Mouse (Mus musculus): Measurements from ENCODE around the gene Mgat5. TPM values are rescaled to one million over a fixed set of nuclear protein-coding genes. Genes with fewer than 3 reads are reported as not detected.
A peak's percentile ranks its signal among the peaks of the same experiment; 100 is the strongest.

Mgat5 gene
- polyA plus RNA-seq, 1 experiment = 30.5 TPM

DNA sequence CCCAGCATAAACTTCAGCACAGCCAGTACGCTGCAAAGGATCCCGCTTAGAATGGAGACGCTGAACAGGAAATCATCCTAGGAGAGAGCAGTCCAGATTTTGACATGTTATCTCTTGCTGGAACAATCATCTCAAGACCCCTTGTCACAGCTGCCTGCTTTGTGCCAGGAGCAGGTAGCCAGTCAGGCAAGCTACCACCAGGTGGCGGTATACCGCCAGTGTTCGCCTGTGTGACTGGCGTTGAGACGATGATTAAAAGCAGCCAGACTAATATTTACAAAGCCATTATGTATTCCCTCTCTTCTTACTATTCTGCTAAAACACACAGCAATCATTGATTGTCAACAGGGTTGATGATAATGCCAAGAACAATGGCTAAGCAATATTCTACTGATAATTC lies 295.4 kb downstream of the Mgat5 start:
- peak; percentile 83 to 88 for DNase-seq
- H3K27ac ChIP-seq (ENCODE audit: insufficient read depth, low read length) = no peak overlapping the region
- no peaks in the 10 kb centered on the region for H3K27me3 ChIP-seq (ENCODE audit: control insufficient read depth, insufficient read depth, low read length)
- no peak overlapping the region for H3K4me3 ChIP-seq (replicated peaks; ENCODE audit: insufficient read depth, low read depth, low read length)
- WGBS = 14% methylated on average over 8 of the region's 8 CpGs
- H3K4me1 ChIP-seq (ENCODE audit: control insufficient read depth, insufficient read depth, low read length) = peaks cover 6% of the 10 kb centered on the region; the same call in 1 of the 2 replicates
- TF ChIP-seq POLR2A (IDR thresholded peaks at IDR 0.05; ENCODE audit: borderline replicate concordance, insufficient read depth, low read length) (no peak), CTCF (IDR thresholded peaks at IDR 0.05; ENCODE audit: borderline replicate concordance, insufficient read depth, low read depth, low read length) (peak; percentile 97)

DNA sequence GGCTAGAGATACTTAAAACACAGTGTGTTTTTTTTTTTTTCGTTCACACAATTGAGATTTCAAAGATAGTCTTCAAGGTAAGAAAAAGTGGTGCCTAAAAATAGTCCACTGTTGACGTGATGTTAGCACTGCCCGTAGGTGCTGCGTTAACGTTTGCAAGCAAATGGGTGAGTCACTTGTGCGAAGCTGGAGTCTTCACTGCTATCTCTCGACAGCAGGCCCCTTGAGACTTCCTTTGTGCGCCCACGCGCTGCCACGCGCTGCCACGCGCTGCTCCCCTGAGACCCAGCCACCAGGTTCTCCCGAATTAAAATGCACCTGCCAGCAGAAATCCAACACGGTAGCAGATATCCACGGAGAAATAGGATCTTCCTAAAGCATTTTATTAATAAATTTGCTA lies 295.9 kb downstream of the Mgat5 start:
- WGBS = 65% methylated on average over 17 of the region's 17 CpGs
- DNase-seq = peak in 1 of 2 experiments; percentile 34
- Histone ChIP-seq H3K27me3 (ENCODE audit: control insufficient read depth, insufficient read depth, low read length) (no peaks in the 10 kb centered on the region), H3K27ac (ENCODE audit: insufficient read depth, low read length) (no peak overlapping the region), H3K4me3 (replicated peaks; ENCODE audit: insufficient read depth, low read depth, low read length) (no peak overlapping the region), H3K4me1 (ENCODE audit: control insufficient read depth, insufficient read depth, low read length) (peaks cover 6% of the 10 kb centered on the region)
- TF ChIP-seq CTCF (IDR thresholded peaks at IDR 0.05; ENCODE audit: borderline replicate concordance, insufficient read depth, low read depth, low read length) = no peak
- TF ChIP-seq POLR2A (IDR thresholded peaks at IDR 0.05; ENCODE audit: borderline replicate concordance, insufficient read depth, low read length) = no peak

DNA sequence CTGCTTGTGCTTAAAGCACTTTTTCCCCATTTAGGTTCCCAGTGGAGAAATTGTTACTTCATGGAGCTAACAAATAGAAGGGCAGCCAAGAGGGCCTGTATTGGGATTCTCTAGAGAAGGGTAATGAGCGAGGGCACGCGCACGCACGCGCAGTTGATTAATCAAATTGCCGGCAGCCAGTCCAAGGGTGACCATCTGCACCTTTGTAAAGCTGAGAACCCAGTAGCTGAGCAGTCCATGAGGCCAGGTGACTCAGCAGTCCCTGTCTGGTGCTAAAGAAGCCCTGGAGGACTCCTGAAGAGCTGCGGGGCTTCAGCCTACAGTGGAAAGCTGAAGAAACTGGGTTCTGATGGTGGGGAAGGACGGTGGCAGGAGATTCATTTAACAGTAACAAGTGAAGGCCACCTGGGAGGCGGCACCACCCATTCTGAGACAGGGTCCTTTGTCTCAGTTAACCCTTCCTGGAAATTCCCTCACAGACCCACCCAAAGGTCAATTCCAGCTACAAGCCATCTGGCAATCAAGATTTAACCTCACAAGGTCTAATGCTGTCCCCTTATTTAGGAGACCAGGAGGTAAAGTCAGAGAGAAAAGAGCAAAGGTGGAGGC lies 302.3 kb downstream of the Mgat5 start:
- DNase-seq = peak; percentile 77 to 87
- Histone ChIP-seq H3K27me3 (ENCODE audit: control insufficient read depth, insufficient read depth, low read length) (no peaks in the 10 kb centered on the region), H3K4me1 (ENCODE audit: control insufficient read depth, insufficient read depth, low read length) (peaks cover 35% of the 10 kb centered on the region), H3K4me3 (replicated peaks; ENCODE audit: insufficient read depth, low read depth, low read length) (no peak overlapping the region), H3K27ac (ENCODE audit: insufficient read depth, low read length) (peak overlapping the region; percentile 44)
- no peak for TF ChIP-seq CTCF (IDR thresholded peaks at IDR 0.05; ENCODE audit: borderline replicate concordance, insufficient read depth, low read depth, low read length)
- no peak for TF ChIP-seq POLR2A (IDR thresholded peaks at IDR 0.05; ENCODE audit: borderline replicate concordance, insufficient read depth, low read length)
- 22% methylated on average over 10 of the region's 10 CpGs for WGBS

DNA sequence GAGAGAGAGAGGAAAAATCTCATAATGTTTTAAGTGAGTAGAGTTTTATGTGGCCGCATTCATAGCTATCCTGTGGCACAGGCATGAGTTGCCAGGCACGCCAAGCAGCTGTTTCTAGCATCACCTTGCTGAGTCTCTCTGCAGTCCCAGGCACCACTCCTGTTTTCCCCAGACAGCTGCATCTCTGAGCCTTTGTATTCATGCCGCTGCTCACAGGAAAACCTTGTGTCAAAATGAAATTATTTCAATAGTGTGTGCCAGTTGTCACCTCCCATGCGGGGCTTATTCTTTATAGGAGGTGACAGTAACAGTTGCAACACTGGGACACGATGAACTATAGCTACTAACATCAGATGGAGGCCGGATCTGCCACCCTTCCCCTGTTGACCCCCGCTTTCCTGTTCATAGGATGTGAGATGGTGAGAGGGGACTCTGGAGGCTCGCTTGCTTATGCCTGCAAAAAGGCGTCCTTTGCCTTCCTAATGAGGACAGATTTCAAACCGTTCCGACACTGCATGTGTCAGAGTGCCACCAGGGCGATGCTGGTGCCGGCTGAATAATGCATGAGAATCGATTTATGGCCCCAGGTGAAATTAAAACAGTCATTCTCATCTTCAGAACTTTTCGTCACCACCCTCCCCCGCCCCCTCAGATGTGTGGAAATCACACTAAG lies 303.4 kb downstream of the Mgat5 start:
- TF ChIP-seq POLR2A (IDR thresholded peaks at IDR 0.05; ENCODE audit: borderline replicate concordance, insufficient read depth, low read length) (no peak), CTCF (IDR thresholded peaks at IDR 0.05; ENCODE audit: borderline replicate concordance, insufficient read depth, low read depth, low read length) (no peak)
- H3K4me3 ChIP-seq (replicated peaks; ENCODE audit: insufficient read depth, low read depth, low read length) = no peak overlapping the region
- peaks cover 40% of the 10 kb centered on the region for H3K4me1 ChIP-seq (ENCODE audit: control insufficient read depth, insufficient read depth, low read length)
- WGBS = 57% methylated on average over 16 of the region's 16 CpGs
- no peaks in the 10 kb centered on the region for H3K27me3 ChIP-seq (ENCODE audit: control insufficient read depth, insufficient read depth, low read length)
- H3K27ac ChIP-seq (ENCODE audit: insufficient read depth, low read length) = peak overlapping the region; percentile 66
- peak; percentile 25 to 46 for DNase-seq

DNA sequence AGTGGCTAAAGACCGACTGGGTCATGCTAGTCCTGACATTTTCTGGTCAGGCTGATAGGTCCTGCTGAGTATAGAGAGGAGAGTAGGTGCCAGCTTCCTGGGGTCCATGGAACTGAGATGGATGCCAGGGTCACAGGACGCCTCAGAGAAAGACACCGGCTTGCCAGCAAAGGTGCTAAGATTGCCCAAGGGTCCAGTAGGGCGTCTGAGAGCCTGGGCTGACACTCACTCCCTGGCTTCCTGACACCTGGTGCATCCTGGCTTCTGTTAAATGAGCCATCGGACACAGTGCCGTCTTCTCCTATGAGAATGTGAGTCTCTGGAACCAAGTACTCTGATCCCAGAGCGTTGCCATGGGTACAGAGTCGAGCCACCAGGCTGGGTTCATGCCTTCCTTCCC lies 304.1 kb downstream of the Mgat5 start:
- WGBS = 12% methylated on average over 8 of the region's 8 CpGs
- peak; percentile 74 to 89 for DNase-seq
- TF ChIP-seq CTCF (IDR thresholded peaks at IDR 0.05; ENCODE audit: borderline replicate concordance, insufficient read depth, low read depth, low read length) = no peak
- no peak for TF ChIP-seq POLR2A (IDR thresholded peaks at IDR 0.05; ENCODE audit: borderline replicate concordance, insufficient read depth, low read length)
- peaks cover 46% of the 10 kb centered on the region for H3K4me1 ChIP-seq (ENCODE audit: control insufficient read depth, insufficient read depth, low read length)
- H3K4me3 ChIP-seq (replicated peaks; ENCODE audit: insufficient read depth, low read depth, low read length) = no peak overlapping the region
- peak overlapping the region; percentile 58; the same call in 1 of the 2 replicates for H3K27ac ChIP-seq (ENCODE audit: insufficient read depth, low read length)
- H3K27me3 ChIP-seq (ENCODE audit: control insufficient read depth, insufficient read depth, low read length) = no peaks in the 10 kb centered on the region

DNA sequence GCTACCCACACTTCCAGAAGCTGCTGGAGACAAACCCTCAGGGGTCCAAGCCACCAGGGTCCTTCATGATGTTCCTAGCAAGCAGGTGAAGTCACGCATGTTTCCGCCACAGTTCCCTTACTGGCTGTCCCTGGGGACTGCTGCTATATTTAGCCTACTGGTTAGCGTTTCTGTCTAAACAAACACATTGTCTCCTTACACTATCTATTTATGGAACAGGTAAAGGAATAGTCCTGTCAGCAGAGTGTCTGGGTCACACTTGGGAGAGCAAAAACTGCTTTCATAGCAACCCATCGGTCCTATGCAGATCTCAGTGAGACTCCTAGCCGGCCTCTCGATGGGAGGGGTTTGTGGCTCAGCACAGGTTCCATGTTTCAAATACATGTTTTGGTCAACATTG lies 306.5 kb downstream of the Mgat5 start:
- DNase-seq = no peak
- no peak overlapping the region for H3K4me3 ChIP-seq (replicated peaks; ENCODE audit: insufficient read depth, low read depth, low read length)

DNA sequence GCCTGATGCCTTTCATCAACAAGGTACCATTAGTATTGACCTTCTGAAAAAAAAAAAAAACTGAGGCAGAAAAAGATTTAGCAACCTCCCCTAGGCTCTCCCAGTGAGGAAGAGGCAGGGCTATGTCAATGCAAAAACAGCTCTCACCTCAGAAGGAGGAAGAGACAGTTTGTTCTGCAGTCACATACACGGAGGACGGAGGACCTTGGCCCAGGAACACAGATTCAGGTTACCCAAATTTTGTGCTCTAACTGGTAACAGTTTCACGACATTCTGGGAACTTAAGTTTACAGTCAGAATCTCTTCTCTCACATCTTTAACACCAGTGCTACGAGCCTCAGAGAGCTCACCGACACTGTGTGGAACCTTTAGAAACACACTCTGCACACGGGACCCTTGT lies 307.9 kb downstream of the Mgat5 start:
- no peak for DNase-seq
- no peak overlapping the region for H3K27ac ChIP-seq (ENCODE audit: insufficient read depth, low read length)
- H3K4me1 ChIP-seq (ENCODE audit: control insufficient read depth, insufficient read depth, low read length) = peaks cover 38% of the 10 kb centered on the region
- TF ChIP-seq POLR2A (IDR thresholded peaks at IDR 0.05; ENCODE audit: borderline replicate concordance, insufficient read depth, low read length) (no peak), CTCF (IDR thresholded peaks at IDR 0.05; ENCODE audit: borderline replicate concordance, insufficient read depth, low read depth, low read length) (no peak)
- H3K4me3 ChIP-seq (replicated peaks; ENCODE audit: insufficient read depth, low read depth, low read length) = no peak overlapping the region
- no peaks in the 10 kb centered on the region for H3K27me3 ChIP-seq (ENCODE audit: control insufficient read depth, insufficient read depth, low read length)
- 91% methylated on average over 6 of the region's 6 CpGs for WGBS

More for the DNA sequence above, 306.5 kb downstream of the Mgat5 start:
- no peak for TF ChIP-seq CTCF (IDR thresholded peaks at IDR 0.05; ENCODE audit: borderline replicate concordance, insufficient read depth, low read depth, low read length)
- no peak for TF ChIP-seq POLR2A (IDR thresholded peaks at IDR 0.05; ENCODE audit: borderline replicate concordance, insufficient read depth, low read length)
- 61% methylated on average over 6 of the region's 6 CpGs for WGBS
- Histone ChIP-seq H3K27me3 (ENCODE audit: control insufficient read depth, insufficient read depth, low read length) (no peaks in the 10 kb centered on the region), H3K27ac (ENCODE audit: insufficient read depth, low read length) (no peak overlapping the region), H3K4me1 (ENCODE audit: control insufficient read depth, insufficient read depth, low read length) (peaks cover 47% of the 10 kb centered on the region)

DNA sequence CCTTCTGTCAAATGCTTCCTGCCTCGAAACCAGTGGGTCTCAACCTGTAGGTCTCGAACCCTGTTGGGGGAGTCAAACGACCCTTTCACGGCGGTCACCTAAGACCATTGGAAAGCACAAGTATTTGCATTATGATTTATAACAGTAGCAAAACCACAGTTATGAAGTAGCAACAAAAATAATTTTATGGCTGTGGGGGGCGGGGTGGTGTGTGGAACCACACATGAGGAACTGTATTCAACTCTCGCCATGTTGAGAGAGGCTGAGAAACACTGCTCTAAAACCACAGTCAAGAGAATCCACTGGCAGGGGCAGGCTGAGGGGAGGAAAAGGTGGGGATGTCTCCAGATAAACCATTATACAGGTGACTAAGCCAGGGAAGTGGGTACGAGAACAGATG lies 308.3 kb downstream of the Mgat5 start:
- Histone ChIP-seq H3K27ac (ENCODE audit: insufficient read depth, low read length) (no peak overlapping the region), H3K27me3 (ENCODE audit: control insufficient read depth, insufficient read depth, low read length) (no peaks in the 10 kb centered on the region), H3K4me1 (ENCODE audit: control insufficient read depth, insufficient read depth, low read length) (peaks cover 36% of the 10 kb centered on the region), H3K4me3 (replicated peaks; ENCODE audit: insufficient read depth, low read depth, low read length) (no peak overlapping the region)
- WGBS = 83% methylated on average over 8 of the region's 8 CpGs
- DNase-seq = no peak
- no peak for TF ChIP-seq POLR2A (IDR thresholded peaks at IDR 0.05; ENCODE audit: borderline replicate concordance, insufficient read depth, low read length)
- TF ChIP-seq CTCF (IDR thresholded peaks at IDR 0.05; ENCODE audit: borderline replicate concordance, insufficient read depth, low read depth, low read length) = no peak
